Mouse (Mus musculus) bone marrow, adult 2 months (tissue): ENCODE results near the gene Icam4. TPM values are rescaled to one million over a fixed set of nuclear protein-coding genes. Genes with fewer than 3 reads are reported as not detected.

Experiments
- H3K27ac ChIP-seq: fragments of 200-500 bp; 2 replicates; pipeline ENCODE4 v1.5.1; 2012; ENCODE audit warnings: low read depth, mild to moderate bottlenecking, control low read depth, inconsistent platforms, low read length; ENCODE audit not compliant: control insufficient read depth, poor library complexity, insufficient read depth
- H3K4me1 ChIP-seq: fragments of 200-500 bp; 2 replicates; pipeline ENCODE4 v1.6.1; 2011; ENCODE audit warnings: low read length; ENCODE audit not compliant: control insufficient read depth, insufficient read depth
- H3K4me3 ChIP-seq: fragments of 200-500 bp; replicated peaks from 2 replicates; pipeline ENCODE3; 2011; ENCODE audit warnings: mild to moderate bottlenecking, low read depth, low read length, control low read depth; ENCODE audit not compliant: control insufficient read depth
- CTCF ChIP-seq: fragments of 200-500 bp; IDR thresholded peaks from 2 replicates; pipeline ENCODE4 v1.5.1; 2011; ENCODE audit warnings: low read length, control low read depth; ENCODE audit not compliant: control insufficient read depth, insufficient read depth
- POLR2A ChIP-seq: fragments of 200-500 bp; IDR thresholded peaks from 2 replicates; pipeline ENCODE4 v1.6.1; 2011; ENCODE audit warnings: low read depth, mild to moderate bottlenecking, control low read depth, low read length, borderline replicate concordance; ENCODE audit not compliant: control insufficient read depth
- WGBS: fragments of 180-500 bp; shearing (Covaris S2); methylation state at CpG from one replicate; pipeline ENCODE4 v1.1.7; 2018; 5-methylcytosine and 5-hydroxymethylcytosine counted together
- polyA plus RNA-seq: library from polyadenylated mRNA; stranded (reverse); fragments of >200 nt; gene quantifications from 2 replicates; pipeline ENCODE4 v1.2.4, GENCODE M21; 2011; ENCODE audit warnings: low replicate concordance; ENCODE audit not compliant: missing spikeins, insufficient read depth, insufficient read length

Gene Icam4
- 31.6 and 34.0 TPM in 2 replicates for polyA plus RNA-seq

GRCm38 (mm10) chr9:21029291-21030054, at the start of gene Icam4:
TSS of gene Icam4 (plus strand) at chr9:21029373.
- Histone ChIP-seq H3K4me1 (peaks cover 2% of the 10 kb centered on the region; the same call in 1 of the 2 replicates), H3K27ac (peak within 1 kb of the TSS; percentile 92)
- 2% methylated on average over 37 of the region's 37 CpGs for whole genome bisulfite sequencing

GRCm38 (mm10) chr9:20979769-20980168, 49.4 kb upstream of the Icam4 start:
- Histone ChIP-seq H3K4me1 (no peaks in the 10 kb centered on the region), H3K27ac (no peak overlapping the region), H3K4me3 (no peak overlapping the region)
- WGBS = 67% methylated on average over 7 of the region's 7 CpGs
- TF ChIP-seq POLR2A = no peak

More at GRCm38 (mm10) chr9:21029291-21030054, at the start of gene Icam4:
- peak within 1 kb of the TSS; percentile 75 for H3K4me3 ChIP-seq
- peak; percentile 88 for TF ChIP-seq CTCF
- TF ChIP-seq POLR2A = 0 out of 2 replicates have a peak, but pooled peaks have one; percentile 55

- H3K4me3 ChIP-seq = no peak overlapping the region
These were observed 47.0 kb upstream of the Icam4 start for GRCm38 (mm10) chr9:20982171-20982570.

GRCm38 (mm10) chr9:20983169-20983568, 46.0 kb upstream of the Icam4 start:
- WGBS = 27% methylated on average over 5 of the region's 5 CpGs
- Histone ChIP-seq H3K4me3 (no peak overlapping the region), H3K27ac (no peak overlapping the region), H3K4me1 (no peaks in the 10 kb centered on the region)
- TF ChIP-seq POLR2A (no peak), CTCF (no peak)

More at GRCm38 (mm10) chr9:20982171-20982570, 47.0 kb upstream of the Icam4 start:
- 59% methylated on average over 3 of the region's 3 CpGs for WGBS
- H3K4me1 ChIP-seq = no peaks in the 10 kb centered on the region
- TF ChIP-seq CTCF (no peak), POLR2A (no peak)
- H3K27ac ChIP-seq = no peak overlapping the region

GRCm38 (mm10) chr9:20986952-20987686, 42.1 kb upstream of the Icam4 start:
- no peak overlapping the region for H3K27ac ChIP-seq
- H3K4me3 ChIP-seq = no peak overlapping the region
- 80% methylated on average over 15 of the region's 15 CpGs for WGBS
- no peak for TF ChIP-seq POLR2A
- no peaks in the 10 kb centered on the region for H3K4me1 ChIP-seq

- Histone ChIP-seq H3K27ac (no peak overlapping the region), H3K4me3 (no peak overlapping the region), H3K4me1 (no peaks in the 10 kb centered on the region)
- no peak for TF ChIP-seq POLR2A
- no peak for TF ChIP-seq CTCF
- 42% methylated on average over 7 of the region's 7 CpGs for WGBS
These were observed 41.2 kb upstream of the Icam4 start for GRCm38 (mm10) chr9:20987953-20988352.

- WGBS = 31% methylated on average over 10 of the region's 10 CpGs
- no peak overlapping the region for H3K4me3 ChIP-seq
- no peak overlapping the region for H3K27ac ChIP-seq
- TF ChIP-seq CTCF = no peak
- no peak for TF ChIP-seq POLR2A
- H3K4me1 ChIP-seq = no peaks in the 10 kb centered on the region
These were observed 38.3 kb upstream of the Icam4 start for GRCm38 (mm10) chr9:20990861-20991260.

- Histone ChIP-seq H3K4me3 (no peak overlapping the region), H3K27ac (no peak overlapping the region), H3K4me1 (no peaks in the 10 kb centered on the region)
- WGBS = 77% methylated on average over 4 of the region's 4 CpGs
- TF ChIP-seq CTCF = no peak
- no peak for TF ChIP-seq POLR2A
These were observed 37.6 kb upstream of the Icam4 start for GRCm38 (mm10) chr9:20991587-20991986.
